Mouse (Mus musculus): ENCODE measurements at regions not wholly inside any gene's neighbourhood (a gene's known extent, or its start where the extent isn't known, plus 50 kb on each side); places are given as distances from the start of the nearest gene placed in this dataset.
"Not testable (repeated sequence)": the region's sequence is repeated elsewhere in the genome, so short reads cannot be mapped to it uniquely, and the experiment has no call there.

- not testable (repeated sequence) for H3K4me2 ChIP-seq; H3K9ac ChIP-seq; H3K4me1 ChIP-seq; H3K36me3 ChIP-seq; H3K4me3 ChIP-seq; H3K9me3 ChIP-seq (replicated peaks); H3K27me3 ChIP-seq (replicated peaks); ATAC-seq; H3K27ac ChIP-seq
- WGBS (ENCODE audit: insufficient replicate concordance) = 17% methylated on average over 4 of the region's 4 CpGs
Observed at GRCm38 (mm10) chr4:3412323-3412722, 227.2 kb upstream of the Vmn1r3 start.

GRCm38 (mm10) chr4:3402856-3403255 is 217.7 kb upstream of the Vmn1r3 start:
- H3K4me2 ChIP-seq; H3K9ac ChIP-seq; H3K4me1 ChIP-seq; H3K27ac ChIP-seq; H3K36me3 ChIP-seq; H3K27me3 ChIP-seq (replicated peaks); ATAC-seq; H3K4me3 ChIP-seq; H3K9me3 ChIP-seq (replicated peaks): not testable (repeated sequence)
- 48% methylated on average over 4 of the region's 4 CpGs for WGBS (ENCODE audit: insufficient replicate concordance)

- H3K4me2 ChIP-seq; H3K9me3 ChIP-seq (replicated peaks); H3K36me3 ChIP-seq; H3K27me3 ChIP-seq (replicated peaks); ATAC-seq; H3K4me1 ChIP-seq; H3K9ac ChIP-seq; H3K4me3 ChIP-seq; H3K27ac ChIP-seq: not testable (repeated sequence)
- WGBS (ENCODE audit: insufficient replicate concordance) = 65% methylated on average over 2 of the region's 2 CpGs
Observed at GRCm38 (mm10) chr4:3401766-3402165, 216.6 kb upstream of the Vmn1r3 start.

DNA sequence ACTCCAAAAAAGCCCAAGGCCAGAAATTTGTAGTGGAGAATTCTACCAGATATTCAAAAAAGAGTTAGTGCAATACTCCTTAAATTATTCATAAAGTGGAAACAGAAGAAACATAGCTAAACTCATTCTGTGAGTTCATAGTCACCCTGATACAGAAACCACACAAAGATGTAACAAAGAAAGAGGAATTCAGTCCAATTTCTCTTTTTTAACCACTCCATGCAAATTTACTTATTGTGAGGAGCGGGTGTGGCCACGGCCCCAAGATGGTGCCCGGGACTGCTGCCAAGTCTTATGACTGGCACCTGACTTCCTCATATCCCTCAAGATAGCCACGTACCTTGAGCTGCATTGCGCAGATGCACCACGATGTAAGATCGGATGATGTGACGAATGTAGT is 206.4 kb upstream of the Vmn1r3 start:
- ATAC-seq, H3K27ac ChIP-seq: not testable (repeated sequence)

GRCm38 (mm10) chr4:3373027-3373763 is 188.0 kb upstream of the Vmn1r3 start:
- not testable (repeated sequence) for H3K4me3 ChIP-seq; H3K4me2 ChIP-seq; H3K27me3 ChIP-seq (replicated peaks); H3K9me3 ChIP-seq (replicated peaks); H3K9ac ChIP-seq; H3K4me1 ChIP-seq; H3K36me3 ChIP-seq
- WGBS (ENCODE audit: insufficient replicate concordance) = 56% methylated on average over 8 of the region's 8 CpGs
- H3K27ac ChIP-seq = peak overlapping the region; percentile 10; the same call in 1 of the 2 replicates
- ATAC-seq = 0 out of 2 replicates have a peak, but pooled peaks have one; percentile 30

More for the DNA sequence above, 206.4 kb upstream of the Vmn1r3 start:
- not testable (repeated sequence) for H3K4me2 ChIP-seq; H3K4me1 ChIP-seq; H3K9ac ChIP-seq; H3K27me3 ChIP-seq (replicated peaks); H3K36me3 ChIP-seq; H3K4me3 ChIP-seq; H3K9me3 ChIP-seq (replicated peaks)
- WGBS (ENCODE audit: insufficient replicate concordance) = 81% methylated on average over 8 of the region's 8 CpGs

GRCm38 (mm10) chr4:3368021-3368420 is 182.9 kb upstream of the Vmn1r3 start:
- H3K9me3 ChIP-seq (replicated peaks); H3K4me3 ChIP-seq; H3K4me1 ChIP-seq; H3K27me3 ChIP-seq (replicated peaks); H3K4me2 ChIP-seq; H3K27ac ChIP-seq; H3K36me3 ChIP-seq; H3K9ac ChIP-seq; ATAC-seq: not testable (repeated sequence)
- 47% methylated on average over 4 of the region's 4 CpGs for WGBS (ENCODE audit: insufficient replicate concordance)

DNA sequence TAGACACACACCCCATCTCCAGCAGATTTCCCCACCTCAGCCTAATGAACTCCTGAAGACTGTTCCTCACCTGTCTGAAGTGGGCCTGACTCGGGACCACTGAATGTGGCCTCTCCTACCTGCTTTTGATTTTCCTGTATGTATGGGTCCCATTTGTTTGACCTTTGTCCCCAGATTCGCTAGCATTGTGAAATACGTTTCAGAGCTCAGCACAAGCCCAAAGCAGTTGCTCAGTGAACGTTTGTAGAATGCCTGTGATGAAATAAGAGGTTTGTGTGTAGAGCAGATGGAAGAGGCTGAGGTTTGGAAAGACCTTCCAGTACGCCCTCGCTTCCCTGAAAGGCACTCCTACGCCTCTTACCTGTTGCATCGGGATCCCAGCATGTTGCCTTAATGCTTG is 158.3 kb upstream of the Vmn1r3 start:
- H3K4me2 ChIP-seq; H3K9ac ChIP-seq; H3K27ac ChIP-seq; ATAC-seq; H3K4me3 ChIP-seq; H3K36me3 ChIP-seq; H3K4me1 ChIP-seq; H3K27me3 ChIP-seq (replicated peaks); H3K9me3 ChIP-seq (replicated peaks): not testable (repeated sequence)
- WGBS (ENCODE audit: insufficient replicate concordance) = 62% methylated on average over 8 of the region's 8 CpGs

- H3K27me3 ChIP-seq (replicated peaks); H3K36me3 ChIP-seq; H3K4me1 ChIP-seq; H3K4me2 ChIP-seq; H3K27ac ChIP-seq; H3K9ac ChIP-seq; H3K9me3 ChIP-seq (replicated peaks); ATAC-seq; H3K4me3 ChIP-seq: not testable (repeated sequence)
- WGBS (ENCODE audit: insufficient replicate concordance) = 71% methylated on average over 2 of the region's 2 CpGs
Observed at GRCm38 (mm10) chr4:3342696-3343095, 157.5 kb upstream of the Vmn1r3 start.

DNA sequence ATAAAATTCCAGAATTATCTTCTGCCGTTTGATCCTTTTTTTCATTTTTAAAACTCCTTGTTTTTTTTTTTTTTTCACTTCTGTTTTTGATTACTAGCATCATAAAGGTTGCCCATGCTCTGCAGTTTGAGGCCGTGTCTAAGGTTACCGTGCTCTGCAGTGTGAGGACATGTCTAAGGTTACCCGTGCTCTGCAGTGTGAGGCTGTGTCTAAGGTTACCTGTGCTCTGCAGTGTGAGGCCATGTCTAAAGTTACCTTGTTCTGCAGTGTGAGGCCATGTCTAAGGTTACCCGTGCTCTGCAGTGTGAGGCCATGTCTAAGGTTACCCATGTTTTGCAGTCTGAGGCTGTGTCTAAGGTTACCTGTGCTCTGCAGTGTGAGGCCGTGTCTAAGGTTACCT is 157.0 kb upstream of the Vmn1r3 start:
- not testable (repeated sequence) for ATAC-seq; H3K9ac ChIP-seq; H3K4me3 ChIP-seq; H3K4me1 ChIP-seq; H3K4me2 ChIP-seq; H3K27ac ChIP-seq; H3K9me3 ChIP-seq (replicated peaks); H3K36me3 ChIP-seq; H3K27me3 ChIP-seq (replicated peaks)
- 76% methylated on average over 6 of the region's 6 CpGs for WGBS (ENCODE audit: insufficient replicate concordance)

All from liver, embryonic 12.5 days (tissue).